Mouse (Mus musculus): Measurements from ENCODE around the gene Cyp27b1.

DNA sequence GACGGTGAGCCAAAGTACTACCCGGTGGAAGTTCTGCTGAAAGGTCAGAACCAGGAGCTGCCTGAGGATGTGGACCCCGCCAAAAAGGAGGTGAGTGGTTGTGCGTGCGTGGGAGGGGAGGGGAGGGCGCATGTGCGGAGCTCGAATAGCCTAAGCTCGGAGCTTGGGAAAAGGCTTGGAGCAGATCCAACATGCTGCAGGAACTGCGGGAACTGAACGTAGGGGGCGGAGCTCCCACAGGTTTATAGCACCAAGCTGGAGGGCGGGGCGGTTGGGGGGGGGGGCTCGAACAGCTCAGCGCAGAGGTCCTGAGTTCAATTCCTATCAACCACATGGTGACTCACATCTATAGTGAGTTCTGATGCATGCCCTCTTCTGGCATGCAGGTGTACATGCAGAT, 29.6 kb upstream of the Cyp27b1 start:
- TF ChIP-seq POLR2A (IDR thresholded peaks at IDR 0.05; ENCODE audit: insufficient read depth, low read depth, low read length) = no peak
- TF ChIP-seq CTCF (IDR thresholded peaks at IDR 0.05; ENCODE audit: insufficient read depth, low read depth, low read length) = no peak

All from olfactory bulb, adult 2 months (tissue).